Mouse (Mus musculus) kidney, embryonic 15.5 days (tissue): ENCODE results near the gene Spata31d1d. TPM values are rescaled to one million over a fixed set of nuclear protein-coding genes. Genes with fewer than 3 reads are reported as not detected.

Source experiments
- ATAC-seq: fragments of 200-750 bp; cut with Nextera tagmentation; replicated peaks from 2 replicates; pipeline ENCODE4 v1.8.0; 2017; ENCODE audit warnings: moderate TSS enrichment; ENCODE audit not compliant: low FRiP score
- H3K27ac ChIP-seq: fragments of 300-500 bp; sonication (generic); 2 replicates; pipeline ENCODE4 v1.5.1; 2015; ENCODE audit warnings: mild to moderate bottlenecking, inconsistent platforms
- H3K27me3 ChIP-seq: fragments of 300-500 bp; sonication (generic); 2 replicates; pipeline ENCODE4 v1.6.1; 2015; ENCODE audit warnings: inconsistent platforms
- H3K36me3 ChIP-seq: fragments of 300-500 bp; sonication (generic); 2 replicates; pipeline ENCODE4 v1.6.1; 2015; ENCODE audit warnings: inconsistent platforms
- H3K4me1 ChIP-seq: fragments of 300-500 bp; sonication (generic); 2 replicates; pipeline ENCODE4 v1.6.1; 2015; ENCODE audit warnings: inconsistent platforms
- H3K4me2 ChIP-seq: fragments of 300-500 bp; sonication (generic); 2 replicates; pipeline ENCODE4 v1.6.1; 2015; ENCODE audit warnings: moderate library complexity, mild to moderate bottlenecking, inconsistent platforms
- H3K4me3 ChIP-seq: fragments of 300-500 bp; sonication (generic); replicated peaks from 2 replicates; pipeline ENCODE4 v1.5.1; 2015; ENCODE audit warnings: mild to moderate bottlenecking, inconsistent platforms
- H3K9ac ChIP-seq: fragments of 300-500 bp; sonication (generic); 2 replicates; pipeline ENCODE4 v1.6.1; 2015; ENCODE audit warnings: mild to moderate bottlenecking, inconsistent platforms
- H3K9me3 ChIP-seq: fragments of 300-500 bp; sonication (generic); replicated peaks from 2 replicates; pipeline ENCODE4 v1.6.1; 2016; ENCODE audit warnings: inconsistent platforms
- WGBS: fragments of 180-500 bp; shearing (Covaris S2); methylation state at CpG from one replicate; pipeline ENCODE4 v1.1.7; 2015; ENCODE audit warnings: mixed read lengths; 5-methylcytosine and 5-hydroxymethylcytosine counted together
- polyA plus RNA-seq: library from polyadenylated mRNA; unstranded; fragments of >200 nt; fragmentation: Nextera tagmentation; extraction: Ambion mirVana; gene quantifications from 2 replicates; pipeline ENCODE4 v1.2.1, GENCODE M21; 2015

The Spata31d1d gene
- polyA plus RNA-seq, 1 experiment from 2014 or later: not detected

DNA sequence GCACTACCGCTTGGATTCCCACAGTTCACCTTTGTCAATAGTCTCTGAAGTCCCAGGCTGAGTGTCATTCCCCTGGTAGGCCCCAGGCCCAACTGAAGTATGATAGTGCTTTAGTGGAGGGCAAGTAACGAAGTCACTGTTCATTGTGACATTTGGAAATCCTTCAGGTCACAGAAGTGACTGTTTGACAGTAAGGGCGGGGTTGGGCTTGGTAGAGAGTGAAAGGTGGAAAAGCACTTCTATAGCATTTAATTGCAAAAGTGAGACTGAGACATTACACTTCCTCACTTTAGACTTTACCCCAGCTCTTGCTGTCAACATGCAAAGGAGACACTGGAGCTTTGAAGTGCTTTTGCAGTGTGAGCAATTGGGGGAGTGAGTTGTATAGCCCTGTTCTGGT lies 37.5 kb downstream of the Spata31d1d start, which contains the start of gene 4921517D22Rik:
TSS of gene 4921517D22Rik (minus strand) at position 101 of the 400 bp plus-strand sequence.
- ATAC-seq: no peak
- H3K4me1 ChIP-seq: no peaks in the 10 kb centered on the region
- no peaks in the 10 kb centered on the region for H3K27me3 ChIP-seq
- H3K9ac ChIP-seq: no peak within 1 kb of the TSS
- 85% methylated on average over 3 of the region's 3 CpGs for WGBS
- H3K36me3 ChIP-seq: no peaks in the 10 kb centered on the region
- no peak within 1 kb of the TSS for H3K4me2 ChIP-seq
- H3K27ac ChIP-seq: no peak within 1 kb of the TSS
- H3K9me3 ChIP-seq: no peaks in the 10 kb centered on the region
- H3K4me3 ChIP-seq: no peak within 1 kb of the TSS

DNA sequence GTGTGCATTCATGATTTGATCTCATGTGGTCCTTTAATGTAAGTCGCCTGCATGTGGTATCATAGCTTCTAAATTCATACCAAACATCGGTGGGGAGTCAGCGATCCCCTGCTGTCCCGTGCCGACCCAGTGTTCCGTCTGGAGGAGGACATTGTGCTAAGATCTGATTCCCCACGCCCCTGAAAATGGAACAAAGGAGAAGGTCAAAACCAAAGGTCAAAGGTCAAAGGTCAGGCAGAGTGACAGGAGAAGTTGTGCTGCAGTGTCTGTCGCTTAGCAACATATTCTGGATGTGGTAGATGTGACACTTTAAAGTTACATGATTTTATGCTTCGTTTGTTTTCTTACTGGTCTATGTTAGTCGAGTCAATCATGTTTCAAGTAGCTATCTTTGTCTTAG lies 40.1 kb downstream of the Spata31d1d start:
- no peak for ATAC-seq
- Histone ChIP-seq H3K9ac (no peak overlapping the region), H3K27me3 (no peaks in the 10 kb centered on the region), H3K4me2 (no peak overlapping the region), H3K4me1 (no peaks in the 10 kb centered on the region), H3K9me3 (no peaks in the 10 kb centered on the region), H3K36me3 (no peaks in the 10 kb centered on the region), H3K27ac (no peak overlapping the region), H3K4me3 (no peak overlapping the region)
- WGBS: 75% methylated on average over 10 of the region's 10 CpGs

DNA sequence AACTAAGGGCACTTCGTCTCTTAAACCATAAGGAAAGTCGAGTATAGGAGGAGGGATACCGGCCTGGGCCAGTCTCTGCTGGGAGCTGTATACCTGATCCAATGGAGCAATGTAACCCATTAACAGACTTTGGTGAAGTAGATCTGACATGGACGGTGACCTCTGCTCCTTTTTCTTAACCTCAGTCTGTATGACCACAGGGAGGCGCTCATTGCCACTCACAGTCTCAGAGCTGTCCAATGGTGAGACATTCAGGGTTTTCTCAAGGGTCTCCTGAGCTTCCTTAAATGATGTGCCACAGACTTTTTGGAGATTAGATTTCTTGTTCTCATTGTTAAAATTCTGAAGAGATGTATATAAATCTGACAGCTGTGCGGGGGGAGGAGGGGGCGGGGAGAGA lies 41.0 kb downstream of the Spata31d1d start:
- 78% methylated on average over 7 of the region's 7 CpGs for WGBS
- no peaks in the 10 kb centered on the region for H3K9me3 ChIP-seq
- no peak overlapping the region for H3K4me3 ChIP-seq

DNA sequence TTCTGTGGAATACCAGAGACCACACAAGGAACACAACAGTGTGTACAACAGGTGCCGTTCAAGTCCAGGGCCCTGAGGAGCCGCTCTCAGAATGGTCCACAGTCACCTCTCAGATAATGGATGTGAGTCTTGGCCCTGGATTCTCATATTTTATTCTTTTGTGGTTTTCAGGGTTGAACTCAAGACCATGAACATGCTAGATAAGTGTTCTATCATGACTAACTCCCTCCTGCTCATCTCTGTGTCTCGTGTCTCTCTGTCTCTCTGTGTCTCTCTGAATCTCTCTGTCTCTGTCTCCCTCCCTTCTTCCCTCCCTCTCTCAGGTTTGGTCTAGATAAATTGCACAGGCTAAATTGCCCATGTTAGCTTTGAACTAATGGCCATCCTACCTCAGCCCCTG lies 41.7 kb downstream of the Spata31d1d start:
- Histone ChIP-seq H3K4me2 (no peak overlapping the region), H3K4me1 (no peaks in the 10 kb centered on the region), H3K27ac (no peak overlapping the region), H3K9me3 (no peaks in the 10 kb centered on the region), H3K9ac (no peak overlapping the region), H3K27me3 (no peaks in the 10 kb centered on the region), H3K36me3 (no peaks in the 10 kb centered on the region), H3K4me3 (no peak overlapping the region)
- WGBS: 95% methylated on average over 3 of the region's 3 CpGs
- no peak for ATAC-seq

More for the DNA sequence above, 41.0 kb downstream of the Spata31d1d start:
- H3K9ac ChIP-seq: no peak overlapping the region
- H3K27me3 ChIP-seq: no peaks in the 10 kb centered on the region
- ATAC-seq: no peak
- H3K27ac ChIP-seq: no peak overlapping the region
- H3K4me2 ChIP-seq: no peak overlapping the region
- no peaks in the 10 kb centered on the region for H3K4me1 ChIP-seq
- H3K36me3 ChIP-seq: no peaks in the 10 kb centered on the region

DNA sequence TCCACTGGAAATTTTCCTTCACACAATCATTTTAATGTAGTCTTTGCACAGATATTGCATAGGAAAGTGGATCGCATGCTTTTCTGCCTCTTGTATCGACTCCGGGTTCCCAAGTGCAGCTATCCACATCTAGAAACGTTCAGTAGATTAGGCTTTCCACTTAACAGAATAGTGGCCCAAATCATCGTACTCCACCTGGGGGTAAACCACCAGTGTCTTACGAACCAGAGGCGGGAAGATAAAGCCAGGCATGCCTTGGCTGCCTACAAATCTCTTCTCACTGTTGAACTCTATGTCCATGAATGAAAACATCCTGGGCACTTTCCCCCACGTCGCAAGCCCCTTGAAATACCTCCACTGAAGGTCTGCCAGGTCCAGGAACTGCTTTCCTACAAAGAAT lies 42.2 kb downstream of the Spata31d1d start:
- no peak overlapping the region for H3K4me3 ChIP-seq
- H3K4me2 ChIP-seq: no peak overlapping the region
- H3K36me3 ChIP-seq: no peaks in the 10 kb centered on the region
- H3K9me3 ChIP-seq: no peaks in the 10 kb centered on the region
- no peak overlapping the region for H3K27ac ChIP-seq
- H3K27me3 ChIP-seq: no peaks in the 10 kb centered on the region
- no peak overlapping the region for H3K9ac ChIP-seq
- no peak for ATAC-seq
- WGBS: 85% methylated on average over 9 of the region's 9 CpGs
- H3K4me1 ChIP-seq: no peaks in the 10 kb centered on the region

DNA sequence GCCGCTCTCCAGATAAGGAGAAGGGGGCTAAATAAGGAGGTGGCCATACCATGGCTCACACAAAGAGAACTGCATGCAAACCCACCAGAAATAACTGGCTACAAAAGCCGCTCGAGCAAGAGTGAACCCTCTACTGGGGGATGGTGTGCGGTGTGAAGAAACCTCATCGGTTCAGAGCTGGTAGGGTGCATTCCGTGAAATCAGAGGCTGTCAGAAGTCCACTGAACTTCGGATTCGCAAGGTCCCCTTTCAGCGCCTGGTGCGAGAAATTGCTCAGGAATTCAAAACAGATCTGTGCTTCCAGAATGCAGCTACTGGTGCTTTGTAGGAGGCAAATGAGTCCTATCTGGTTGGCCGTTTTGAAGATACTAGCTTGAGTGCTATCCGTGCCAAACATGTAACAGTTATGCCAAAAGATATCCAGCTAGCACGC lies 43.2 kb downstream of the Spata31d1d start:
- H3K27me3 ChIP-seq: no peaks in the 10 kb centered on the region
- no peak overlapping the region for H3K4me3 ChIP-seq
- H3K9ac ChIP-seq: no peak overlapping the region
- 77% methylated on average over 13 of the region's 13 CpGs for WGBS
- no peak overlapping the region for H3K27ac ChIP-seq
- no peak for ATAC-seq
- H3K9me3 ChIP-seq: no peaks in the 10 kb centered on the region
- H3K36me3 ChIP-seq: no peaks in the 10 kb centered on the region
- no peak overlapping the region for H3K4me2 ChIP-seq
- no peaks in the 10 kb centered on the region for H3K4me1 ChIP-seq

DNA sequence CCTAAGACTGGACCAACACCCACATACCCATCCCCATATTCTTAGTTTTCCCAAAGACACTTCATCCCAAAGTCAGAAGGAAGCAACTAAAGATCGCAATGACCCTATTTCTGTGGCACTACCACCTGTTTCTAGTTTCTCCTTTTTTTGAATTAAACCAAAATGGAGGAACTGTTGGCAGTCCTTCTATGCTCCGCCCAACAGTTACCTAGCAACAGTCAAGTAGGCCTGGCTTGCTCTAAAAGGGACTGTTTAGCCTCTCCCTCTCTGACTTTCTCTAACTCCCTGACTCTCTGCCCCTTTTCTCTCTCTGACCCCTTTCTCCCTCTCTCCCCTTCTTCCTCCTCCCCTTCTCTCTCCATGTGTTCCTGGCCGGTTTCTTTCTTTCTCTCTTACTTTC lies 46.3 kb downstream of the Spata31d1d start:
- Histone ChIP-seq H3K4me2 (no peak overlapping the region), H3K9me3 (no peaks in the 10 kb centered on the region), H3K4me1 (no peaks in the 10 kb centered on the region), H3K27me3 (no peaks in the 10 kb centered on the region), H3K9ac (no peak overlapping the region), H3K27ac (no peak overlapping the region), H3K4me3 (no peak overlapping the region), H3K36me3 (no peaks in the 10 kb centered on the region)
- ATAC-seq: no peak
- WGBS: 88% methylated on average over 3 of the region's 3 CpGs

DNA sequence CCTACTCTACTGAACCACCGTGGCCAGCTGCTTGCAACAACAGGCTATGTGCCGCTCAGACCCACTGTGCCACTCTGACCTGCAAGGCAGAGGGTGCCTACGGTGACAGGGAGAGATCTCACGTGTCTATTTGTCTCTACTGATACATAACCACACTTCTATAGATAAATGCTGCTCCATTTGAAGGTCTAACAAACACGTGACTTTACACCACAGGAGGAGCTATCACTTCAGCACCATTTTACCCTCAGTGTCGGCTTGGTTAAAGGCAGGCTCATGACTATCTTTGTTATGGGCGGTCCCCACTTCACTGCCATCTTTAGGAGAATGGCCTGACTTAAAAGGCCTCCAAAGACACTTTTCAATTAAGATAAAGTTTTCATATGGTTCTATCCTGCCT lies 48.9 kb downstream of the Spata31d1d start:
- H3K4me3 ChIP-seq: no peak overlapping the region
- H3K4me2 ChIP-seq: no peak overlapping the region
- ATAC-seq: no peak
- H3K4me1 ChIP-seq: no peaks in the 10 kb centered on the region
- 30% methylated on average over 7 of the region's 7 CpGs for WGBS
- H3K27me3 ChIP-seq: no peaks in the 10 kb centered on the region
- H3K36me3 ChIP-seq: no peaks in the 10 kb centered on the region
- no peaks in the 10 kb centered on the region for H3K9me3 ChIP-seq
- no peak overlapping the region for H3K27ac ChIP-seq
- no peak overlapping the region for H3K9ac ChIP-seq

DNA sequence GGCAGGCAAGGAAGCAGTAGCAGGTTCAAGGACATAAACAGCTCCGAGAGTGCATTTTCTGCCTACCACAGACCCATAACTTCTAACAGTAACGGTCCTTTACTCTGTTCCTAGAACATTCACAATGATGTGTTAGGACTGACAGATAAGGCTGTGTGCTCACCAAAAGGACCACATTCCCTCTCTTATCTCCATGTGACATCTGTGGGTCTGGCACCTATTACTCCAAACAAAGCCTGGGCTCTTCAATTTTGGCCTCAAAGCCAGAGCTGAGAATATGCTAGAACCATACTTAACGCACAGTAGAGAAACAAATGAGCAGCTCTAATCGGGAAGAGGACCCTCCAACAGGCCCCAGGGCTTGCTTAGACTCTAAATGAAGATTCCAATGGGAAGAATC lies 51.6 kb downstream of the Spata31d1d start:
- no peaks in the 10 kb centered on the region for H3K36me3 ChIP-seq
- 69% methylated on average over 4 of the region's 4 CpGs for WGBS
- no peaks in the 10 kb centered on the region for H3K9me3 ChIP-seq
- ATAC-seq: no peak
- peaks cover 6% of the 10 kb centered on the region for H3K4me1 ChIP-seq
- H3K9ac ChIP-seq: no peak overlapping the region
- H3K27me3 ChIP-seq: no peaks in the 10 kb centered on the region
- no peak overlapping the region for H3K27ac ChIP-seq
- H3K4me3 ChIP-seq: no peak overlapping the region
- H3K4me2 ChIP-seq: no peak overlapping the region

DNA sequence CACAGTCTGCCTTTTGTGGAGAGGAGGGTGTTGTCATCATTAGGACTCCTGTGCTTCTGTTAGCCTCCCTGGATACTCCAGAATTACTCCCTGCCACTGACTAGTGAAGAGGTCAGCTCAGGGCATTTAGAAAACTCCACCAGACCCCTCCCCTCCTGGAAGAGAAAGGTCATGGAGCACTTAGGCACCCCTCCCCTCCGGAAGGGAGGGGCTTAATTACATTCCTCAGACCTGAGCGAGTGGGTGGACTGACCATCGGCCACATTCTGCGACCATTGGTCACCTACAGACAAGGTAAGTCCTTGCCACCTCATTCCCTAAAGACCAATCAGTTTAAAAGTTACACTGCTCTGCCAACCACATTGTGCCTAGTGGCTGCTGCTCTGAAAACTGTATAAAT lies 52.2 kb downstream of the Spata31d1d start:
- Histone ChIP-seq H3K4me2 (no peak overlapping the region), H3K27ac (no peak overlapping the region), H3K27me3 (no peaks in the 10 kb centered on the region), H3K9ac (no peak overlapping the region), H3K4me3 (no peak overlapping the region), H3K9me3 (no peaks in the 10 kb centered on the region), H3K4me1 (peaks cover 11% of the 10 kb centered on the region), H3K36me3 (no peaks in the 10 kb centered on the region)
- WGBS: 39% methylated on average over 4 of the region's 4 CpGs
- no peak for ATAC-seq

DNA sequence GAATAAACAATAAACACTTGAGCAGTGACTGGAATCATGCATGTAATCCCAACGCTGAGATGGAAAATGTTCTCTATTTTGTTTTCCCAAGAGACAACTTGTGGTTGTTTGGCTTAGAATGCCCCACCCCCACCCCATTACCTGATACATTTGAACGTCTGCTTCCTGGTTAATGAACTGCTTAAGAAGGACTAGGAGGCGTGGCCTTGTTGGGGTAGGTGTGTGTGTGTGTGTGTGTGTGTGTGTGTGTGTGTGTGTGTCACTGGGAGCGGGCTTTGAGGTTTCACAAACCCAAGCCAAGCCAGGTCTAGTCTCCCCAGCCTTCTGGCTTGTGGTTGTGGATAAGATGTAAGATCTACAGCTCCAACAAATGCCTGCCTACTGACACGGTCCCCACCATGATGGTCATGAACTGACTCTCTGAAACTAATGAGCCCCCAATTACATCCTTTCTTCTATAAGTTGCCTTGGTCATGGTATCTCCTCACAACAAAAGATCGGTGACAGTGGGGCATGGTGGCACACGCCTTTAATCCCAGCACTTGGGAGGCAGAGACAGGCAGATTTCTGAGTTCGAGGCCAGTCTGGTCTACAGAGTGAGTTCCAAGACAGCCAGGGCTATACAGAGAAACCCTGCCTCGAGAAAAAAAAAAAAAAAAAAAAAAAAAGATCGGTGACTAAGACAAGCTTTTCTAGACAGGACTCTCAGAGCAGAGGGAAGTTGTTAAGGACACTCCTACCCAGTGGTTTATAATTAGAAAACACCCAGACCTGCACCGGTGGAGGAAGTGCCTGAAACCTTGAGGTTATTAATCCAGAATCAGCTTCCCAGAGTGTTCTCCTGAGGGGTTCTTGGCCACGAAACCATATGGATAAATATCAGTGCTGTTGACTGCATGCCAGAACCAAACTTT lies 55.0 kb downstream of the Spata31d1d start:
- H3K9me3 ChIP-seq: no peaks in the 10 kb centered on the region
- H3K36me3 ChIP-seq: no peaks in the 10 kb centered on the region
- H3K27ac ChIP-seq: no peak overlapping the region
- H3K9ac ChIP-seq: no peak overlapping the region
- no peak for ATAC-seq
- no peak overlapping the region for H3K4me3 ChIP-seq
- no peak overlapping the region for H3K4me2 ChIP-seq
- 70% methylated on average over 12 of the region's 12 CpGs for WGBS
- H3K4me1 ChIP-seq: peaks cover 21% of the 10 kb centered on the region
- H3K27me3 ChIP-seq: no peaks in the 10 kb centered on the region
